Mouse (Mus musculus): ENCODE measurements around the gene Adgrd1. TPM values are rescaled to one million over a fixed set of nuclear protein-coding genes. Genes with fewer than 3 reads are reported as not detected.
A peak's percentile ranks its signal among the peaks of the same experiment; 100 is the strongest.

Gene Adgrd1
- polyA plus RNA-seq, 2 experiments = 1.9 to 2.2 TPM

DNA sequence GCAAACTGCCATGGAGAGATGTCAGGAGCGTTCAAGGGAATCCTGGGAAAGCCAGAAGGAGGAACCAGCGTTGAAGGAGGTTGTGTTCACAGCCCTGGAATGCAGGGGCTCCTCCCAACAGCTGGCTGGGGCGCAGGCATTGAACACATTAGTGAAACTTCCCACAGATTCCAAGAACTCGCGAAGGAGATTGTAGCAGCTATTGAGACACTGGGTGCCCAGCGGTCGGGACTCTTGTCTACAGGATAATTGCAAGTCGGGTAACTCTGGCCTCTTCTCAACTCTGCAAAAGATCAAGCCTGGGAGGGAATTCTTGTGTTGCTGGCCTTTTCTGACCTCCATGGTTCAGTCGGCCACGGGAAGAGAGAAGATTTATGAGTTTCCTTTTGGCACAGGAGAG lies 67.5 kb downstream of the Adgrd1 start:
- no peak overlapping the region for H3K4me2 ChIP-seq (replicated peaks; ENCODE audit: low read depth, low read length, severe bottlenecking)
- DNase-seq (ENCODE audit: low spot score) (peak; percentile 38), ATAC-seq (ENCODE audit: low FRiP score, low read depth) (peak; percentile 47; the same call in 1 of the 2 replicates)
- H3K4me1 ChIP-seq (ENCODE audit: control insufficient read depth, insufficient read depth, low read length) = peaks cover 12% of the 10 kb centered on the region
- 19% methylated on average over 10 of the region's 10 CpGs for WGBS
- H3K27ac ChIP-seq (replicated peaks; ENCODE audit: low read depth, low read length) = no peak overlapping the region; the same call in 1 of the 2 replicates
- H3K27me3 ChIP-seq (ENCODE audit: control insufficient read depth, insufficient read depth, low read length) = no peaks in the 10 kb centered on the region
- no peaks in the 10 kb centered on the region for H3K9me3 ChIP-seq (ENCODE audit: control insufficient read depth, low read length)
- no peak for TF ChIP-seq POLR2A (IDR thresholded peaks at IDR 0.05; ENCODE audit: borderline replicate concordance, extremely low read depth, insufficient read depth, insufficient read length)
- no peak overlapping the region for H3K9ac ChIP-seq (ENCODE audit: low read depth, low read length, severe bottlenecking)
- no peak overlapping the region for H3K4me3 ChIP-seq (replicated peaks; ENCODE audit: low read length)
- H3K36me3 ChIP-seq (ENCODE audit: control insufficient read depth, insufficient read depth, low read length) = no peaks in the 10 kb centered on the region

DNA sequence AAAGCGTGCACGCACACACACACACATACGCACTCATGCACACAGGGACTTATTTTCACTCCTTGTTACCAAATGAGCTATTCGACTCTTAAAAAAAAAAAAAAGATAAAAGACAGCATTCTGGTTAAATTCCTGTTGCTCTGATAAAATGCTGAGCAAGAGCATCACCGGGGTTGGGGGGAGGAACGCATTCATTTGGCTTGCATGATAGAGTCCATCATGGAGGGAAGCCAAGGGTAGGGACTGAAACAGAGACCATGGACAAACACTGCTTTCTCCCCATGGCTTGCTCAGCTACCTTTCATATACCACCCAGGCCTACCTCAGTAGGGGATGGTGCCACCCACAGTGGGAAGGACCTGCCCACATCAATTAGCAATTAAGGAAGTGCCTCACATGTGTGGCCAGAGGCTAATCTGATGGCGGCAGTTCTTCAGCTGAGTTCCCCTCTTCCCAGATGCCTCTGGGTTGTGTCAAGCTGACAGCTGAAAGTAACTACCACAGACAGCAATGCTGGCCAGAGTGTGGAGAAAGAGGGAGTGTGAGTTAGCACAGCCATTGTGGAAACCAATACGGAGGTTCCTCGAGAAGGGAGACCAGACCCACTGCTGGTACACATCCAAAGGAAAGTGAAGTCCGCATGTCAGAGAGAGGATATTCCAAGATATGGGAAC lies 68.5 kb downstream of the Adgrd1 start:
- TF ChIP-seq POLR2A (IDR thresholded peaks at IDR 0.05; ENCODE audit: borderline replicate concordance, extremely low read depth, insufficient read depth, insufficient read length) = no peak
- H3K36me3 ChIP-seq (ENCODE audit: control insufficient read depth, insufficient read depth, low read length) = no peaks in the 10 kb centered on the region
- H3K4me1 ChIP-seq (ENCODE audit: control insufficient read depth, insufficient read depth, low read length) = peaks cover 12% of the 10 kb centered on the region
- no peak for ATAC-seq (ENCODE audit: low FRiP score, low read depth)
- no peak overlapping the region for H3K4me3 ChIP-seq (replicated peaks; ENCODE audit: low read length)
- H3K4me2 ChIP-seq (replicated peaks; ENCODE audit: low read depth, low read length, severe bottlenecking) = no peak overlapping the region
- DNase-seq (ENCODE audit: low spot score) = no peak
- no peaks in the 10 kb centered on the region for H3K27me3 ChIP-seq (ENCODE audit: control insufficient read depth, insufficient read depth, low read length)
- no peaks in the 10 kb centered on the region for H3K9me3 ChIP-seq (ENCODE audit: control insufficient read depth, low read length)
- no peak overlapping the region for H3K9ac ChIP-seq (ENCODE audit: low read depth, low read length, severe bottlenecking)
- no peak overlapping the region for H3K27ac ChIP-seq (replicated peaks; ENCODE audit: low read depth, low read length)
- 71% methylated on average over 10 of the region's 10 CpGs for WGBS

- Histone ChIP-seq H3K4me3 (replicated peaks; ENCODE audit: low read length) (no peak overlapping the region), H3K36me3 (ENCODE audit: control insufficient read depth, insufficient read depth, low read length) (no peaks in the 10 kb centered on the region), H3K27me3 (ENCODE audit: control insufficient read depth, insufficient read depth, low read length) (no peaks in the 10 kb centered on the region), H3K4me1 (ENCODE audit: control insufficient read depth, insufficient read depth, low read length) (peaks cover 12% of the 10 kb centered on the region), H3K9me3 (ENCODE audit: control insufficient read depth, low read length) (no peaks in the 10 kb centered on the region), H3K27ac (replicated peaks; ENCODE audit: low read depth, low read length) (no peak overlapping the region), H3K9ac (ENCODE audit: low read depth, low read length, severe bottlenecking) (no peak overlapping the region), H3K4me2 (replicated peaks; ENCODE audit: low read depth, low read length, severe bottlenecking) (no peak overlapping the region)
- ATAC-seq (ENCODE audit: low FRiP score, low read depth) (no peak), DNase-seq (ENCODE audit: low spot score) (no peak)
- TF ChIP-seq POLR2A (IDR thresholded peaks at IDR 0.05; ENCODE audit: borderline replicate concordance, extremely low read depth, insufficient read depth, insufficient read length) = no peak
- 55% methylated on average over 7 of the region's 7 CpGs for WGBS
Measured at GRCm38 (mm10) chr5:129165595-129165994, 69.0 kb downstream of the Adgrd1 start.

- H3K4me2 ChIP-seq (replicated peaks; ENCODE audit: low read depth, low read length, severe bottlenecking) = no peak overlapping the region
- 0 out of 2 replicates have a peak, but pooled peaks have one; percentile 19 for ATAC-seq (ENCODE audit: low FRiP score, low read depth)
- no peaks in the 10 kb centered on the region for H3K27me3 ChIP-seq (ENCODE audit: control insufficient read depth, insufficient read depth, low read length)
- no peaks in the 10 kb centered on the region for H3K9me3 ChIP-seq (ENCODE audit: control insufficient read depth, low read length)
- H3K36me3 ChIP-seq (ENCODE audit: control insufficient read depth, insufficient read depth, low read length) = no peaks in the 10 kb centered on the region
- 52% methylated on average over 5 of the region's 5 CpGs for WGBS
- no peak overlapping the region for H3K27ac ChIP-seq (replicated peaks; ENCODE audit: low read depth, low read length)
- no peak for TF ChIP-seq POLR2A (IDR thresholded peaks at IDR 0.05; ENCODE audit: borderline replicate concordance, extremely low read depth, insufficient read depth, insufficient read length)
- peaks cover 6% of the 10 kb centered on the region for H3K4me1 ChIP-seq (ENCODE audit: control insufficient read depth, insufficient read depth, low read length)
- no peak overlapping the region for H3K9ac ChIP-seq (ENCODE audit: low read depth, low read length, severe bottlenecking)
- DNase-seq (ENCODE audit: low spot score) = no peak
- no peak overlapping the region for H3K4me3 ChIP-seq (replicated peaks; ENCODE audit: low read length)
Measured at GRCm38 (mm10) chr5:129169090-129169489, 72.5 kb downstream of the Adgrd1 start.

GRCm38 (mm10) chr5:129169567-129169966 lies 73.0 kb downstream of the Adgrd1 start:
- Histone ChIP-seq H3K27ac (replicated peaks; ENCODE audit: low read depth, low read length) (no peak overlapping the region), H3K4me1 (ENCODE audit: control insufficient read depth, insufficient read depth, low read length) (peaks cover 1% of the 10 kb centered on the region; the same call in 1 of the 2 replicates), H3K4me2 (replicated peaks; ENCODE audit: low read depth, low read length, severe bottlenecking) (no peak overlapping the region), H3K27me3 (ENCODE audit: control insufficient read depth, insufficient read depth, low read length) (no peaks in the 10 kb centered on the region), H3K4me3 (replicated peaks; ENCODE audit: low read length) (no peak overlapping the region), H3K9me3 (ENCODE audit: control insufficient read depth, low read length) (no peaks in the 10 kb centered on the region), H3K9ac (ENCODE audit: low read depth, low read length, severe bottlenecking) (no peak overlapping the region), H3K36me3 (ENCODE audit: control insufficient read depth, insufficient read depth, low read length) (no peaks in the 10 kb centered on the region)
- no peak for TF ChIP-seq POLR2A (IDR thresholded peaks at IDR 0.05; ENCODE audit: borderline replicate concordance, extremely low read depth, insufficient read depth, insufficient read length)
- DNase-seq (ENCODE audit: low spot score) (no peak), ATAC-seq (ENCODE audit: low FRiP score, low read depth) (no peak)
- WGBS = 6% methylated on average over 4 of the region's 4 CpGs
